Mouse (Mus musculus) embryonic facial prominence, embryonic 13.5 days (tissue): Measurements from ENCODE around the gene Six1. TPM values are rescaled to one million over a fixed set of nuclear protein-coding genes. Genes with fewer than 3 reads are reported as not detected.
"Not testable (repeated sequence)": the region's sequence is repeated elsewhere in the genome, so short reads cannot be mapped to it uniquely, and the experiment has no call there.

Experiments
- ATAC-seq: fragments of 200-750 bp; cut with Nextera tagmentation; 2 replicates; pipeline ENCODE4 v1.8.0; 2017; ENCODE audit warnings: low read depth; ENCODE audit not compliant: insufficient number of reproducible peaks, insufficient read depth, low FRiP score, low TSS enrichment
- H3K27ac ChIP-seq: fragments of 300-500 bp; sonication (generic); 2 replicates; pipeline ENCODE4 v1.5.1; 2015; ENCODE audit warnings: moderate library complexity, mild to moderate bottlenecking, inconsistent platforms
- H3K27me3 ChIP-seq: fragments of 300-500 bp; sonication (generic); 2 replicates; pipeline ENCODE4 v1.6.1; 2015; ENCODE audit warnings: mild to moderate bottlenecking, inconsistent platforms
- H3K36me3 ChIP-seq: fragments of 300-500 bp; sonication (generic); 2 replicates; pipeline ENCODE4 v1.6.1; 2015; ENCODE audit warnings: mild to moderate bottlenecking, inconsistent platforms
- H3K4me1 ChIP-seq: fragments of 300-500 bp; sonication (generic); 2 replicates; pipeline ENCODE4 v1.6.1; 2015; ENCODE audit warnings: inconsistent platforms
- H3K4me2 ChIP-seq: fragments of 300-500 bp; sonication (generic); 2 replicates; pipeline ENCODE4 v1.6.1; 2015; ENCODE audit warnings: moderate library complexity, mild to moderate bottlenecking, inconsistent platforms
- H3K4me3 ChIP-seq: fragments of 300-500 bp; sonication (generic); 2 replicates; pipeline ENCODE4 v1.5.1; 2015; ENCODE audit warnings: mild to moderate bottlenecking, inconsistent platforms
- H3K9ac ChIP-seq: fragments of 300-500 bp; sonication (generic); 2 replicates; pipeline ENCODE4 v1.6.1; 2015; ENCODE audit warnings: mild to moderate bottlenecking, inconsistent platforms
- H3K9me3 ChIP-seq: fragments of 300-500 bp; sonication (generic); 2 replicates; pipeline ENCODE4 v1.6.1; 2016; ENCODE audit warnings: inconsistent platforms
- WGBS: fragments of 180-500 bp; shearing (Covaris S2); methylation state at CpG from one replicate; pipeline ENCODE4 v1.1.7; 2015; ENCODE audit warnings: mixed read lengths; 5-methylcytosine and 5-hydroxymethylcytosine counted together
- polyA plus RNA-seq: library from polyadenylated mRNA; unstranded; fragments of >200 nt; fragmentation: Nextera tagmentation; extraction: Ambion mirVana; gene quantifications from 2 replicates; pipeline ENCODE4 v1.2.1, GENCODE M21; 2015

Six1 gene
- polyA plus RNA-seq, 1 experiment from 2014 or later: 35.0 TPM

- H3K27ac ChIP-seq: no peak overlapping the region
- no peak for ATAC-seq
- no peak overlapping the region for H3K4me2 ChIP-seq
- no peaks in the 10 kb centered on the region for H3K4me1 ChIP-seq
- no peaks in the 10 kb centered on the region for H3K27me3 ChIP-seq
- no peak overlapping the region for H3K9ac ChIP-seq
- no peak overlapping the region for H3K4me3 ChIP-seq
- no peaks in the 10 kb centered on the region for H3K36me3 ChIP-seq
- no peaks in the 10 kb centered on the region for H3K9me3 ChIP-seq
- 65% methylated on average over 4 of the region's 4 CpGs for WGBS
Measured at GRCm38 (mm10) chr12:73018838-73019237, 34.8 kb downstream of the Six1 start.

DNA sequence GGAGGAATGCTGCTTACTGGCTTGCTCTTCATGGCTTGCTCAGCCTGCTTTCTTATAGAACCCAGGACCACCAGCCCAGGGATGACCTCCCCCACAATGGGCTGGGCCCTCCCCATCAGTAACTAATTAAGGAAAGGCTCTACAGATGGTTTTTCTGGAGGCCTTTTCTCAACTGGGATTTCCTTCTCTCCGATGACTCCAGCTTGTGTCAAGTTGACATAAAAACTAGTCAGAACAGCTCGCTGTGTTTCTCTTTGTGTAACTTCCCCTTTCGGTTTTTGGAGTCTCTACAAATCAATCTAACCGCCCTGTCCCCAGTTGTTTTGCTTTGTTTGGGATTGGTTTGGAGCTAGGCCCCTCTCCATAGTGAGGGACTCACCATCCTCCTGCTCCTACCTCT, 37.5 kb downstream of the Six1 start:
- WGBS: 85% methylated on average over 4 of the region's 4 CpGs
- Histone ChIP-seq H3K27me3 (no peaks in the 10 kb centered on the region), H3K4me1 (peaks cover 5% of the 10 kb centered on the region; the same call in 1 of the 2 replicates)

GRCm38 (mm10) chr12:73014311-73014710, 39.4 kb downstream of the Six1 start:
- no peak for ATAC-seq
- Histone ChIP-seq H3K4me3 (no peak overlapping the region), H3K27me3 (no peaks in the 10 kb centered on the region), H3K36me3 (no peaks in the 10 kb centered on the region), H3K4me2 (no peak overlapping the region), H3K9ac (no peak overlapping the region), H3K4me1 (peaks cover 5% of the 10 kb centered on the region; the same call in 1 of the 2 replicates), H3K9me3 (no peaks in the 10 kb centered on the region), H3K27ac (no peak overlapping the region)
- 83% methylated on average over 4 of the region's 4 CpGs for WGBS

More for the DNA sequence above, 37.5 kb downstream of the Six1 start:
- Histone ChIP-seq H3K4me3 (no peak overlapping the region), H3K9ac (no peak overlapping the region), H3K4me2 (no peak overlapping the region), H3K9me3 (no peaks in the 10 kb centered on the region), H3K27ac (no peak overlapping the region), H3K36me3 (no peaks in the 10 kb centered on the region)
- no peak; the same call in 1 of the 2 replicates for ATAC-seq

DNA sequence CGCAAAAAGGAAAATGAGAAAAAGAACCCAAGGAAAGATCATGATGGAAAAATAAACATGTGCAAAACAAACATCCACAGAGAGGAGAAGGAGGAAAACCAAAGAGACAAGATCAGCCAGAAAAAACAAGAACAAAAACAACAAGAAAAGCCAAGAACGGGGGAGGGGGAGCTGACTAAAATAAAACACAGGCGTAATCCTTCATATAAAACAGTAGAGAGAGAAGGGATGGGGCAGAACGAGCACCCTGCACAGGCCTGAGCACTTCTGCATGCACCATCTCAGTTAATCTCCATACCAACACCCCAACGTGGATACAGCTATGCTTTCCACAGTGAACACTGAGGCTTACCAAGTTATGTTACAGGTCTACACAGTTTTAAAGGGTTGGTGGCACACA, 40.9 kb downstream of the Six1 start:
- Histone ChIP-seq H3K36me3 (no peaks in the 10 kb centered on the region), H3K4me3 (no peak overlapping the region), H3K4me2 (no peak overlapping the region), H3K27ac (no peak overlapping the region), H3K9me3 (no peaks in the 10 kb centered on the region), H3K27me3 (no peaks in the 10 kb centered on the region), H3K9ac (no peak overlapping the region), H3K4me1 (peaks cover 5% of the 10 kb centered on the region; the same call in 1 of the 2 replicates)
- 52% methylated on average over 5 of the region's 5 CpGs for WGBS
- ATAC-seq: no peak

DNA sequence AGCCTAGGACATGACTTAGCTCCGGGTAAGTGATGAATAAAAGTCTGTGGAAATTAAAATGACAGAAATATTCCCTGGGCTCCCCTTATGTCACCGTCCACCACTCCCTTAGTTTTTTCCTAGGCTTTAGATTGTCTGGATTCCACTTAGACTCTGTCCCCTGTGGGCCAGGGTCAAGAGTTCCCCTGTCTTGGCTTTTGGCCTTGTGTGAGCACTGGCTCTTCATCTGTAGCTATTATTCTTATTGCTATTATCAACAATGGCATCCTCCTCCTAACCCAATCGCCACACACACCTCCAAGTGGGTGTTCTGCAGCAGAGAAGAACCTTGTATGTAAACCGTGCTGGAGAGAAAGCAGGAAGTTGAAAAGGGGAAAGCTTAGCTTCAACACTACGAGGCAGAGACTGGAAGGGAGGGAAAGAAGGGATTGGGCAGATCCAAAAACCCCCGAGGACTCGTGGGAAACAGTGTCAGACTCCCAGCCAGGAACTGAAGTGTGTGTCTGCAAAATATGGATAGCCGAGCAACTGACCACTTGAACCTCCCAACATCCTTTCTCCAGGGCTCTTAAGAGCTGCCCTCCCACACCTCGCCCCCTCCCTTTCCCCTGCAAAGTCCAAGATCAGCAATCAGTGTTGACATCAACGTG, 41.4 kb downstream of the Six1 start:
- no peaks in the 10 kb centered on the region for H3K27me3 ChIP-seq
- no peak overlapping the region for H3K4me2 ChIP-seq
- no peak overlapping the region for H3K27ac ChIP-seq
- 46% methylated on average over 10 of the region's 10 CpGs for WGBS
- H3K9me3 ChIP-seq: no peaks in the 10 kb centered on the region
- H3K4me1 ChIP-seq: peaks cover 5% of the 10 kb centered on the region; the same call in 1 of the 2 replicates
- H3K4me3 ChIP-seq: no peak overlapping the region
- H3K9ac ChIP-seq: no peak overlapping the region
- H3K36me3 ChIP-seq: no peaks in the 10 kb centered on the region
- no peak for ATAC-seq

DNA sequence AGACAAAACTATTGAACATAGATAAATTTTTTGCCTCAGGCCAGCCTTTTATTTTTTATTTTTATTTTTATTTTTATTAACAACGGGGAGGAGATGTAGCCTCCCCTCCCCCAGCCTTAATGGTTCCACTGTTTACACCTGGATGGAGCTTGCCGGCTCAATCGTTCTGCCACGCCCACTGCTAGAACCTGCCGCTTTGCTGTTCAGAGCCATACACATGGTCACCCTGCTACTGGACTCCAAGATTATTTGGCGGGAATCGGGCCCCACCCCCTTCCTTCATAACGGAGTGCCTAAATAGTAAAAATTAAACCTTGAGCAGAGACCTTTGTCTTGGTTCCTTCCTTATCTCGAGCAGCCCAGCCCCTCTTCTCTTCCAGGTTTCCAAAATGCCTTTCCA, 50.8 kb downstream of the Six1 start:
- WGBS: 43% methylated on average over 9 of the region's 9 CpGs
- H3K9me3 ChIP-seq, H3K36me3 ChIP-seq: not testable (repeated sequence)

DNA sequence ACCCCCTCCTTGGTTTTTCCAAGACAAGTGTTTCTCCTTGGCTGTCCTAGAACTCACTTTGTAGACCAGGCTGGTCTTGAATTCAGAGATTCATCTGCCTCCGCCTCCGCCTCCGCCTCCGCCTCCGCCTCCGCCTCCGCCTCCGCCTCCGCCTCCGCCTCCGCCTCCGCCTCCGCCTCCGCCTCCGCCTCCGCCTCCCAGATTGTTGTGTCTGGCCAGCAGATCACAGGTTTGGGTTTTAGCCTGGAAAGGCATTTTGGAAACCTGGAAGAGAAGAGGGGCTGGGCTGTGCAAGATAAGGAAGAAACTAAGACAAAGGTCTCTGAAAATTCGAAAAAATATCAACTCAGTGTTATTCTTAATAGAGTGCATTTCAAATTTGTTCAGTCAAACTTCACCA, 51.4 kb downstream of the Six1 start:
- H3K4me2 ChIP-seq, ATAC-seq: not testable (repeated sequence)
- WGBS: 57% methylated on average over 17 of the region's 17 CpGs

More for the DNA sequence above, 50.8 kb downstream of the Six1 start:
- H3K9ac ChIP-seq, H3K4me1 ChIP-seq, ATAC-seq, H3K4me2 ChIP-seq, H3K27ac ChIP-seq, H3K27me3 ChIP-seq, H3K4me3 ChIP-seq: not testable (repeated sequence)

DNA sequence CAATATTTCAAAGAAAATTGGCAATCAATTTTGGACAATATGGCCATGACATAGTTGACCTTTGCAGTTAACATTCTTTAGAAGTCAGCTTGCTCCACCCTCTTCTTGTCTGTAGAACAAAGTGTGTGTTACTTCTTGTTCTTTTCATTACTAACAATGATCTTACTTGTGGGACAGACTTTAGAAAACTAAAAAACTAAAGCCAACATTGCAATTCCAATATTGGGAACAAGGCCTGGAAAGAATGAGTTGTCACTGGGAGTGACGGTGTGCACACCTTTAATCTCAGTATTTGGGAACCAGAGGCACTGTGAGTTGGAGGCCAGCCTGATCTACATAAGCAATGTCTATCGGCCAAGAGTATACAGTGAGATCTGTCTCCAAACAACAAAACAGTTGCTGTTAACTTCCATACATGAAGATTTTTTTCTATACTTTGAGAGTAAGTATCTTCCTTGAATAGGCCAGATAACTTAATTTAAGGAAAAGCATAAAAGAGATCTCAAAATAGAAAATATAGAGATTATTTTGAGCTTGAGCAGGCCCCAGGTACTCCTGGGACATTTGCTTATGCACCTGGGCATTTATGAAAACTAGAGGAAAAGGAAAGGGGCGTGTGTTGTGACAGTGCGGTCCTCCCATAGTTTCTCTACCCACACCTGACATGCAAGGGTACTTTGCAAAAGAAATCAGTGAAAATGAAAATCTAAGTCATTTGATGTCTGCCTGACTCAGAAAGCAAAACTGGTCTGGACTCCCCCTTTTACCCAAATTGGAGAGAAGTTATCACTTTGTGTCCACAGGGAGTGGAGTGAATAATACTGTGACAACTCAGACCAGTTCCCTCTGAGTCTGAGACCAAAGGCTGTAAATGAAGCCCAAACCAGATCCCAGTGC, 55.3 kb downstream of the Six1 start:
- WGBS: 88% methylated on average over 4 of the region's 4 CpGs
- no peak overlapping the region for H3K4me3 ChIP-seq
- no peak overlapping the region for H3K27ac ChIP-seq
- H3K9me3 ChIP-seq: no peaks in the 10 kb centered on the region
- H3K4me1 ChIP-seq: no peaks in the 10 kb centered on the region
- no peak overlapping the region for H3K9ac ChIP-seq
- ATAC-seq: no peak
- no peak overlapping the region for H3K4me2 ChIP-seq
- H3K36me3 ChIP-seq: no peaks in the 10 kb centered on the region
- H3K27me3 ChIP-seq: no peaks in the 10 kb centered on the region

More for the DNA sequence above, 51.4 kb downstream of the Six1 start:
- not testable (repeated sequence) for H3K9ac ChIP-seq, H3K27ac ChIP-seq, H3K4me1 ChIP-seq, H3K36me3 ChIP-seq, H3K27me3 ChIP-seq, H3K9me3 ChIP-seq, H3K4me3 ChIP-seq

DNA sequence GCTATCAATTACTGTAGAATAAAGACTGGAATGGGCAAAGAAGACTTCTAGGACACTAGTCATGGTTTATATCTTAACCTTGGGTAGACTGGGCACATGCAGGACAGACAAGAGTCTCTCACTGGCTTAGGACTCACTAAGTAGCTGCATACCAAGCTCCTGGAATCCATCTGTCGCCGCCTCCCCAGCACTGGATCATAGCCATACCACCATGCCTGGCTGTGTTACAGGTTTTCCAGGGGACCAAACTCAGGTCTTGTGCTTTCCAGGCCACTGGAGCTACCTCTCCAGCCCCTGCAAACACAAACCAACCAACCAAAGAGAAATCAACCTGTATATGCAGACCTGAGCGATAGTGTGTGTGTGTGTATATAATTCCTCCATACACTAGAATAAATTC, 57.0 kb downstream of the Six1 start:
- no peaks in the 10 kb centered on the region for H3K4me1 ChIP-seq
- WGBS: 93% methylated on average over 3 of the region's 3 CpGs
- ATAC-seq: no peak
- H3K36me3 ChIP-seq: no peaks in the 10 kb centered on the region
- H3K27ac ChIP-seq: no peak overlapping the region
- no peak overlapping the region for H3K4me2 ChIP-seq
- no peaks in the 10 kb centered on the region for H3K27me3 ChIP-seq
- no peak overlapping the region for H3K9ac ChIP-seq
- no peaks in the 10 kb centered on the region for H3K9me3 ChIP-seq
- H3K4me3 ChIP-seq: no peak overlapping the region

Other genes starting within 250 kb of the Six1 start
- 0.06 TPM in 1 of 2 replicates, not detected in the other for gene Six6, start 114.0 kb downstream of the Six1 start, polyA plus RNA-seq
- gene 4930447C04Rik, start 113.1 kb downstream of the Six1 start, polyA plus RNA-seq: 9.0 and 9.8 TPM in 2 replicates
- gene Six4, start 59.6 kb upstream of the Six1 start, polyA plus RNA-seq: 6.5 and 7.2 TPM in 2 replicates
- 34.6 and 35.6 TPM in 2 replicates for gene Mnat1, start 69.8 kb upstream of the Six1 start, polyA plus RNA-seq
- gene Trmt5, start 232.8 kb upstream of the Six1 start, polyA plus RNA-seq: 17.3 and 18.9 TPM in 2 replicates
- 10.9 and 13.7 TPM in 2 replicates for gene Slc38a6, start 232.9 kb upstream of the Six1 start, polyA plus RNA-seq